Mouse (Mus musculus): ENCODE data around the gene Tyw3.
"Not testable (repeated sequence)": the region's sequence is repeated elsewhere in the genome, so short reads cannot be mapped to it uniquely, and the experiment has no call there.

Tyw3 gene

GRCm38 (mm10) chr3:154596934-154597554 is at the start of gene Tyw3:
Tyw3 (minus strand) TSS chr3:154597104.
- peak; percentile 97 for DNase-seq (ENCODE audit: low read depth, low spot score)

GRCm38 (mm10) chr3:154633091-154633490 is 36.2 kb upstream of the Tyw3 start:
- no peak for DNase-seq (ENCODE audit: low read depth, low spot score)

GRCm38 (mm10) chr3:154631281-154631680 is 34.4 kb upstream of the Tyw3 start:
- DNase-seq (ENCODE audit: low read depth, low spot score) = not testable (repeated sequence)

- DNase-seq (ENCODE audit: low read depth, low spot score) = no peak
Measured at GRCm38 (mm10) chr3:154628284-154628683, 31.4 kb upstream of the Tyw3 start.

- DNase-seq (ENCODE audit: low read depth, low spot score) = no peak
Measured at GRCm38 (mm10) chr3:154616106-154616505, 19.2 kb upstream of the Tyw3 start.

- no peak for DNase-seq (ENCODE audit: low read depth, low spot score)
Measured at GRCm38 (mm10) chr3:154615304-154615703, 18.4 kb upstream of the Tyw3 start.

- no peak for DNase-seq (ENCODE audit: low read depth, low spot score)
Measured at GRCm38 (mm10) chr3:154614771-154615170, 17.9 kb upstream of the Tyw3 start.

- DNase-seq (ENCODE audit: low read depth, low spot score) = no peak
Measured at GRCm38 (mm10) chr3:154611888-154612287, 15.0 kb upstream of the Tyw3 start.

- DNase-seq (ENCODE audit: low read depth, low spot score) = no peak
Measured at GRCm38 (mm10) chr3:154607896-154608295, 11.0 kb upstream of the Tyw3 start.

- no peak for DNase-seq (ENCODE audit: low read depth, low spot score)
Measured at GRCm38 (mm10) chr3:154604871-154605270, 8.0 kb upstream of the Tyw3 start.

- no peak for DNase-seq (ENCODE audit: low read depth, low spot score)
Measured at GRCm38 (mm10) chr3:154602141-154602540, 5.2 kb upstream of the Tyw3 start.

- no peak for DNase-seq (ENCODE audit: low read depth, low spot score)
Measured at GRCm38 (mm10) chr3:154597561-154597960, 657 bp upstream of the Tyw3 start.

- DNase-seq (ENCODE audit: low read depth, low spot score) = peak; percentile 92
Measured at GRCm38 (mm10) chr3:154596488-154596933, 393 bp downstream of the Tyw3 start, which contains the start of gene Cryz. Cryz (plus strand) TSS chr3:154596711.

- no peak for DNase-seq (ENCODE audit: low read depth, low spot score)
Measured at GRCm38 (mm10) chr3:154594156-154594555, 2.7 kb downstream of the Tyw3 start.

GRCm38 (mm10) chr3:154593596-154593995 is 3.3 kb downstream of the Tyw3 start:
- DNase-seq (ENCODE audit: low read depth, low spot score) = no peak

- DNase-seq (ENCODE audit: low read depth, low spot score) = no peak
Measured at GRCm38 (mm10) chr3:154591621-154592020, 5.3 kb downstream of the Tyw3 start.

- no peak for DNase-seq (ENCODE audit: low read depth, low spot score)
Measured at GRCm38 (mm10) chr3:154590971-154591370, 5.9 kb downstream of the Tyw3 start.

- DNase-seq (ENCODE audit: low read depth, low spot score) = no peak
Measured at GRCm38 (mm10) chr3:154584351-154584750, 12.6 kb downstream of the Tyw3 start.

- no peak for DNase-seq (ENCODE audit: low read depth, low spot score)
Measured at GRCm38 (mm10) chr3:154577895-154578294, 19.0 kb downstream of the Tyw3 start.

GRCm38 (mm10) chr3:154573666-154574065 is 23.2 kb downstream of the Tyw3 start:
- no peak for DNase-seq (ENCODE audit: low read depth, low spot score)

- peak; percentile 85 for DNase-seq (ENCODE audit: low read depth, low spot score)
Measured at GRCm38 (mm10) chr3:154572341-154572972, 24.4 kb downstream of the Tyw3 start.

GRCm38 (mm10) chr3:154570786-154571185 is 26.1 kb downstream of the Tyw3 start:
- peak; percentile 12 for DNase-seq (ENCODE audit: low read depth, low spot score)

GRCm38 (mm10) chr3:154570029-154570575 is 26.8 kb downstream of the Tyw3 start:
- peak; percentile 39 for DNase-seq (ENCODE audit: low read depth, low spot score)

All from mesoderm, embryonic 11.5 days (tissue).